Mouse (Mus musculus) layer of hippocampus, postnatal 36 days (tissue): ENCODE results near the gene Tgm1. TPM values are rescaled to one million over a fixed set of nuclear protein-coding genes. Genes with fewer than 3 reads are reported as not detected.

Source experiments
- DNase-seq, 2 experiments: peaks; one replicate each; pipeline ENCODE4 v3.0.0; 2022
- total RNA-seq, 2 experiments: library from RNA; stranded (reverse); gene quantifications; 2 replicates each; pipeline ENCODE4 v1.2.3; 2021

Gene Tgm1
- total RNA-seq, 2 experiments from 2014 or later = 0.28 TPM; not detected in 1

DNA sequence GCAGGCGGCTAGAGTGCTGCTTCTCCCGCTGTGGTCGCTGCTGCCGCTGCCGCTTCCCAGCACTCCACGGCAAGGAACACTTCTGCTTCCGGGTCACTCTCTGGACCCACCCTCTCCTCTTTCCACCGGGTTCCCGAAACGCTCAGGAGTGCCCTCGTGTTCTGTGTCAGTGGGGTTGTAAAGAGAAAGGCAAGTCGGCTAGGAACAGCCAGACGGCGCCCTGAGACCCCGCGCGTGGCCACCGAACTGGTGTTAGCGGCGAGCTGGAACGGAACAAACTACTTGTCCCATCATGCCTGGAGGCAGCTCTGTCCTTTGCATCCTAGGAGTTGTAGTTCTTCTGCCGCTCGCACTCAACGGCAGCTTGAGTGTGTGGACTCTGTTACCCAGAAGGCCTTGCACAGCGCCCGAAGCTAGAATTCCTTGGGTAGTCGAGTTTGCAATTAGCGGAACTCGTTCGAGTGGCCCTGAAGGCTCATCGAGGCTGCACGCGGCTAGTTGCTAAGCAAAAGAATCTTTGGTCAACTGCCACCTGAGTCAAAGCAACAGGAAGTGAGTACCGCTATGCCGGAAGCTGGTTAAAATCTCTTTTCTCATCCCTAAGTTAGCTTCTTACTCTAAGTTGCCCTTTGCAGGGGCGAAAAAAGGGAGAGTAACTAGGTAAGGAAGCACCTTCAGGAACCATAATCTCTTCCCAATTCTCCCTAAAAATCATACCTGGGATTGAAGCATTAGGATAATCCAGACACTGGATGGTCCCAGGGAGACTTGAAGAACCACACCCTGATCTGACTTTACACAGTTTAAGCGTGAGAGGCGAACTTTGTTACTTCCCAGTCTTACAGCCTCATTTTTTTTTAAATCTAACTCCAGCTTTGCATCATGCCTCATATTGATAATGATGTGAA is 41.6 kb downstream of the Tgm1 start, which contains the start of the genes Gmpr2 and Nedd8:
Gmpr2 (plus strand) TSS at position 109 of the 908 bp plus-strand sequence.
Nedd8 (minus strand) TSS at position 292 of the 908 bp plus-strand sequence.
- peak; percentile 95 for DNase-seq

DNA sequence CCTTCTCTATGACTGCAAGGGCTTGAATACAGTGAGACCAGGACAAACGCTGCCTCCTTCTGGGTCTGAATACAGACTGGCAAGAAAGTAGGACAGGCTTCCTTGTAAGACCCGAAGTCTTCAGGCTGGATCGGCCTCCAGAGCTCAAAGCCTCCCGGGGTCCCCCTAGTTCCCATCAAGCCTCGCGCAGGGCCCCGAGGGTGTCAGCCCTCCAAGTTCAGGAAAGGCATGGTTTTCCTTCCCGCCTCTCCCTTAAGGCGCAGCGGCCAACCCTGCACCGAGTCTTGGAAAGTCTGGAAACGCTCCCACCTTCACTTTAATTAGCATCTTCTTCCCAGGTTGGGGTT is 42.3 kb downstream of the Tgm1 start:
- no peak for DNase-seq

DNA sequence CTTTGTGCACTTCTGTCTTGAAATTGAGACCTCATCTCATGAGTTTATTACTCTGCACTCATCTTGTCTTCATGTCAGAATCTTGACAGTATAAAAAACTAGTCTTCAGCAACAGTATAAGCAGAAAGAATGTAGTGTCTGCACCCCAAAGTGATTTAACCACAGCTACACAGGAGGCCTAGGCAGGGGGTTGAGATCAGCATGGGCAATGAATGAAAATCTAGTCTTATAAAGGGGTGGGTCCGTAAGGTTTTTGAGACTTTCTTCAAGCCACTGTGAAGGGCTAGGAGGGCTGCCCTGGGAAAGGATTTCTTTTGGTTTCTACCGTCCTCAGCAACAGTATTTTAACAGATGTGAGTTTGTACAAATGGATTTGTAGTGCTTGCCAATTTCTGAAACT is 53.1 kb downstream of the Tgm1 start:
- no peak for DNase-seq

DNA sequence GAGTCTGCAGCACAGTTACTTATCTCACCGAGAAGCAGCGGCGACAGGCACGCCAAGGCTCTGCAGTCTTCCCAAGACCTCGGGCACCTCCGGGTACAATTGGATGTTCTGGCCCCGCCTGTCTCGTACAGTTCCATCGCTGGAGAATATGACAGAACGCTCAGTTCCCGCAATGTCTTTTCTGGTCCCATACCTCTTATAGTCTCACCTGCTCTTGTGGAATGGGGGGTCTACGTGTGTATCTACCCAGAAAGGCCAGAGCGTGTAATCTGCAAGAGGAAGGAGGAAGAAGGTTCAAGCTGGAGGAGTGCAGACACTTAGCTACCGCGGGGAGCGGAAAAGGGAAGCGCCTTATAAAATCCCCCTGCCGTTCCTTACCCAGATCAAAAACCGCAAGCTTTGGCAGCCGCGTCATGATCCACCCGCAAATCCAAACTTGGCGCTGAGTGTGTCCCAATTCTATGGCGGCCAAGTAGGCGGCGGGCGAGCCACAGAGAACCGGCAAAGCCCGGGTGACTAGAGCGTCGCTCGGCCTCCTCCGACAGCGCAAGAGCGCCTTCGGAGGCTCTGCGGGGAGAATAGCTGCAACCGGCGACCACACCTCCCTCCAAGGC is 53.7 kb downstream of the Tgm1 start, which contains the start of gene Mdp1:
Mdp1 (minus strand) TSS at position 549 of the 614 bp plus-strand sequence.
- peak; percentile 81 to 83 for DNase-seq

DNA sequence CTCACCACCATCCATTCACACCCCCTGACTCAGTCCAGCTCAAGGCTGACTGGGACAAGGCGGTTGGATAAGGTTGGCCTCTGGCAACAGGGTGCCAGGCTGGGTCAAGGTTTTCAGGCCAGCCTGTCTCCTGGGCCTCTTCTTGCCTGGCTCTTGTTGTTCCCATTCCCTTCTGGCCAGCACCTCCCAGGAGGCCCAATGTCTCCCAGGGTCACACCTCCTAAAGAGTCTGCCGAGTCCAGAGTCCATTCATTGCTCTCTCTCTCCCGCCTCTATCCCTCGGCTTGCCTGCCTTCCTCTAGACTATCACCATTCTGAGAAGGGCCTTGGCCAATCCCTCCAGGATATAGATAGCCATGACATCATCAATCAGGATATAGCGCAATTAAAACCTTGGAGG is 55.7 kb downstream of the Tgm1 start:
- DNase-seq = no peak

DNA sequence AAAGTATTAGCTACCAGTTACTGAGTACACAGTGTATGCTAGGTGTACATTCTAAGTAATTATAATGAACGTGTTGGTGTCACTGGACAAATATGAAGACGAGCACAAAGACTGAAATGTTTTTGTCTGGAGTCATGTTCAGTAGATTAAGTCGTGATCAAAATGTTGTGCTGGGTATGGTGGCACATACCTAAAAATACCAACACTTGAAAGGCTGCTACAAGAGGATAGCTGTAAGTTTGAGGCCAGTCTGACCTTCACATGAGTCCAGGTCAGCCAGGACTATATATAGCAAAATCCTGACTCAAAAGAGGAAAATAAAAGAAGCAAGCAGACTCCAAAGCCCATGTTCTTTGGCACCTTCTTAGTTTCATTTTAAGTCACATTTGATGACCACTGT is 56.8 kb downstream of the Tgm1 start:
- no peak for DNase-seq

DNA sequence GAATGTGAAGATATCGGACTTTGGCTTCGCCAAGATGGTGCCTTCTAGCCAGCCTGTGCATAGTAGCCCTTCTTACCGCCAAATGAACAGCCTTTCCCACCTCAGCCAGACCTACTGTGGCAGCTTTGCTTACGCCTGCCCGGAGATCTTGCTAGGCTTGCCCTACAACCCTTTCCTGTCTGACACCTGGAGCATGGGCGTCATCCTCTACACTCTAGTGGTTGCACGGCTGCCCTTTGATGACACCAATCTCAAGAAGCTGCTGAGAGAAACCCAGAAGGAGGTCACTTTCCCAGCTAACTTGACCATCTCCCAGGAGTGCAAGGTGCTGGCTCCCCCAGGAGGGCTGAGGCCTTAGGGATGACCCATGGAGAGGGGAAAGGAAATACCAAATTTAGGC is 62.2 kb downstream of the Tgm1 start:
- no peak for DNase-seq

Other genes with a start within 250 kb of the Tgm1 start
- 10 to 100 TPM; 22.0 to 23.3 TPM for gene Dhrs4, start 235.2 kb downstream of the Tgm1 start, total RNA-seq
- gene Carmil3, start 223.3 kb downstream of the Tgm1 start, total RNA-seq = 10 to 100 TPM; 59.2 to 60.3 TPM
- gene Cpne6, start 203.5 kb downstream of the Tgm1 start, total RNA-seq = 100 to 1,000 TPM; 696 to 698 TPM
- 1 to 10 TPM; 1.6 to 5.6 TPM for gene Nrl, start 188.9 kb downstream of the Tgm1 start, total RNA-seq
- 10 to 100 TPM; 42.6 to 45.8 TPM for gene Pck2, start 173.7 kb downstream of the Tgm1 start, total RNA-seq
- 10 to 100 TPM; 82.5 to 83.2 TPM for gene Dcaf11, start 153.9 kb downstream of the Tgm1 start, total RNA-seq
- 1 to 10 TPM; 1.3 to 1.4 TPM for gene A730061H03Rik, start 153.5 kb downstream of the Tgm1 start, total RNA-seq
- not detected for gene Fitm1, start 138.3 kb downstream of the Tgm1 start, total RNA-seq
- gene Psme1, start 135.8 kb downstream of the Tgm1 start, total RNA-seq = 10 to 100 TPM; 50.3 to 50.4 TPM
- 10 to 100 TPM; 46.1 to 50.7 TPM for gene Emc9, start 128.6 kb downstream of the Tgm1 start, total RNA-seq
- gene Psme2, start 122.8 kb downstream of the Tgm1 start, total RNA-seq = 10 to 100 TPM; 43.2 to 44.6 TPM
- gene Rnf31, start 122.2 kb downstream of the Tgm1 start, total RNA-seq = 10 to 100 TPM; 29.5 to 41.0 TPM
- gene Irf9, start 110.4 kb downstream of the Tgm1 start, total RNA-seq = 10 to 100 TPM; 13.9 to 16.2 TPM
- gene Rec8, start 95.9 kb downstream of the Tgm1 start, total RNA-seq = 1 to 10 TPM in 1 of 2 experiments, under 1 TPM in 1; 0.88 to 1.8 TPM
- gene Ipo4, start 78.0 kb downstream of the Tgm1 start, total RNA-seq = 100 to 1,000 TPM; 108 to 119 TPM
- 1 to 10 TPM; 5.3 to 5.6 TPM for gene Gm49378, start 76.0 kb downstream of the Tgm1 start, total RNA-seq
- 10 to 100 TPM; 43.4 to 44.3 TPM for gene Tm9sf1, start 70.1 kb downstream of the Tgm1 start, total RNA-seq
- gene Tssk4, start 63.7 kb downstream of the Tgm1 start, total RNA-seq = 1 to 10 TPM; 1.3 to 1.7 TPM
- 10 to 100 TPM; 46.4 to 49.9 TPM for gene Mdp1, start 53.4 kb downstream of the Tgm1 start, total RNA-seq
- 10 to 100 TPM; 24.4 to 27.9 TPM for gene Gmpr2, start 42.0 kb downstream of the Tgm1 start, total RNA-seq
- gene Nedd8, start 41.8 kb downstream of the Tgm1 start, total RNA-seq = 100 to 1,000 TPM; 328 to 337 TPM
- 10 to 100 TPM; 13.0 to 13.4 TPM for gene Tinf2, start 32.1 kb downstream of the Tgm1 start, total RNA-seq
- gene Rabggta, start 8.3 kb upstream of the Tgm1 start, total RNA-seq = 10 to 100 TPM; 42.8 to 43.8 TPM
- 10 to 100 TPM; 82.7 to 83.2 TPM for gene Dhrs1, start 31.8 kb upstream of the Tgm1 start, total RNA-seq
- 10 to 100 TPM; 10.6 to 14.2 TPM for gene Nop9, start 31.8 kb upstream of the Tgm1 start, total RNA-seq
- gene Cideb, start 44.5 kb upstream of the Tgm1 start, total RNA-seq = 1 to 10 TPM; 1.2 to 1.6 TPM
- gene Ltb4r2, start 47.5 kb upstream of the Tgm1 start, total RNA-seq = under 1 TPM; 0.10 to 0.20 TPM
- gene Ltb4r1, start 52.0 kb upstream of the Tgm1 start, total RNA-seq = not detected
- gene Adcy4, start 70.2 kb upstream of the Tgm1 start, total RNA-seq = 1 to 10 TPM; 2.5 to 3.2 TPM
- 1 to 10 TPM; 1.1 to 1.9 TPM for gene Ripk3, start 74.9 kb upstream of the Tgm1 start, total RNA-seq
- gene Nfatc4, start 109.2 kb upstream of the Tgm1 start, total RNA-seq = 1 to 10 TPM; 1.2 to 1.9 TPM
- gene Nynrin, start 140.1 kb upstream of the Tgm1 start, total RNA-seq = 1 to 10 TPM; 6.7 to 7.3 TPM
- gene Cbln3, start 170.5 kb upstream of the Tgm1 start, total RNA-seq = under 1 TPM; 0.37 to 0.43 TPM
- gene Khnyn, start 171.0 kb upstream of the Tgm1 start, total RNA-seq = 10 to 100 TPM; 10.6 to 11.7 TPM
- gene Sdr39u1, start 186.4 kb upstream of the Tgm1 start, total RNA-seq = 10 to 100 TPM; 68.5 to 70.7 TPM
- under 1 TPM; 0.42 to 0.96 TPM for gene Cma1, start 230.7 kb upstream of the Tgm1 start, total RNA-seq
- gene Cma2, start 237.1 kb upstream of the Tgm1 start, total RNA-seq = not detected